Mouse (Mus musculus) ES-Bruce4 (cell line): ENCODE data around the gene Gon4l. TPM values are rescaled to one million over a fixed set of nuclear protein-coding genes. Genes with fewer than 3 reads are reported as not detected.

ENCODE experiments used
- H3K27ac ChIP-seq: 2 replicates; pipeline ENCODE4 v1.5.1; 2012; ENCODE audit warnings: low read length, inconsistent platforms; ENCODE audit not compliant: insufficient read depth
- H3K27me3 ChIP-seq: 2 replicates; pipeline ENCODE4 v1.6.1; 2012; ENCODE audit warnings: mild to moderate bottlenecking, low read length, inconsistent platforms; ENCODE audit not compliant: control insufficient read depth, poor library complexity, insufficient read depth, severe bottlenecking
- H3K36me3 ChIP-seq: 2 replicates; pipeline ENCODE4 v1.6.1; 2012; ENCODE audit warnings: inconsistent platforms, mild to moderate bottlenecking, low read length, moderate library complexity; ENCODE audit not compliant: control insufficient read depth, poor library complexity, insufficient read depth, severe bottlenecking
- H3K4me1 ChIP-seq: one replicate; pipeline ENCODE4 v1.8.1; 2011; ENCODE audit warnings: low read length; ENCODE audit not compliant: control insufficient read depth, insufficient read depth
- H3K4me3 ChIP-seq: 2 replicates; pipeline ENCODE4 v1.5.1; 2011; ENCODE audit warnings: low read depth, mild to moderate bottlenecking, low read length
- H3K9ac ChIP-seq: 2 replicates; pipeline ENCODE4 v1.6.1; 2012; ENCODE audit warnings: low read depth, mild to moderate bottlenecking, inconsistent platforms; ENCODE audit not compliant: poor library complexity, severe bottlenecking
- H3K9me3 ChIP-seq: replicated peaks from 2 replicates; pipeline ENCODE4 v1.6.1; 2012; ENCODE audit warnings: mild to moderate bottlenecking, low read length, inconsistent platforms; ENCODE audit not compliant: control insufficient read depth, poor library complexity, insufficient read depth, severe bottlenecking
- CTCF ChIP-seq: IDR thresholded peaks from one replicate; pipeline ENCODE4 v1.8.1; 2011; ENCODE audit warnings: low read depth, low read length
- EP300 ChIP-seq: IDR thresholded peaks from 2 replicates; pipeline ENCODE4 v1.6.1; 2011; ENCODE audit warnings: low read depth, low read length; ENCODE audit not compliant: insufficient read depth
- POLR2A ChIP-seq: IDR thresholded peaks from one replicate; pipeline ENCODE4 v1.8.1; 2011; ENCODE audit warnings: low read length; ENCODE audit not compliant: insufficient read depth
- polyA plus RNA-seq: library from polyadenylated mRNA; stranded (reverse); fragments of >200 nt; gene quantifications from 2 replicates; pipeline ENCODE4 v1.2.4, GENCODE M21; 2011; ENCODE audit warnings: low read depth; ENCODE audit not compliant: missing spikeins, insufficient read depth, insufficient read length

The Gon4l gene
- polyA plus RNA-seq, 1 experiment = 60.1 TPM

- H3K4me1 ChIP-seq = peaks cover 1% of the 10 kb centered on the region
- no peaks in the 10 kb centered on the region for H3K9me3 ChIP-seq
- H3K4me3 ChIP-seq = peak overlapping the region; percentile 99
- peak; percentile 81 for TF ChIP-seq POLR2A
- TF ChIP-seq EP300 = no peak
- peak overlapping the region; percentile 37 for H3K27ac ChIP-seq
- no peaks in the 10 kb centered on the region for H3K27me3 ChIP-seq
- peak overlapping the region; percentile 86 for H3K9ac ChIP-seq
- no peaks in the 10 kb centered on the region for H3K36me3 ChIP-seq
These were observed 115.0 kb downstream of the Gon4l start for GRCm38 (mm10) chr3:88949786-88950575.

GRCm38 (mm10) chr3:88950576-88951326 lies 115.7 kb downstream of the Gon4l start, which contains the start of the genes Ash1l and Dap3:
Gene Ash1l (plus strand): TSS chr3:88950622.
Gene Dap3 (minus strand): TSS chr3:88951181.
- Histone ChIP-seq H3K9ac (peak within 1 kb of the TSS; percentile 86), H3K27me3 (no peaks in the 10 kb centered on the region), H3K4me1 (peaks cover 1% of the 10 kb centered on the region), H3K4me3 (peak within 1 kb of the TSS; percentile 99), H3K36me3 (no peaks in the 10 kb centered on the region), H3K9me3 (no peaks in the 10 kb centered on the region), H3K27ac (peak within 1 kb of the TSS; percentile 80)
- TF ChIP-seq CTCF (no peak), POLR2A (no peak), EP300 (no peak)

GRCm38 (mm10) chr3:88951327-88951800 lies 116.3 kb downstream of the Gon4l start:
- Histone ChIP-seq H3K27me3 (no peaks in the 10 kb centered on the region), H3K4me1 (peaks cover 1% of the 10 kb centered on the region)

DNA sequence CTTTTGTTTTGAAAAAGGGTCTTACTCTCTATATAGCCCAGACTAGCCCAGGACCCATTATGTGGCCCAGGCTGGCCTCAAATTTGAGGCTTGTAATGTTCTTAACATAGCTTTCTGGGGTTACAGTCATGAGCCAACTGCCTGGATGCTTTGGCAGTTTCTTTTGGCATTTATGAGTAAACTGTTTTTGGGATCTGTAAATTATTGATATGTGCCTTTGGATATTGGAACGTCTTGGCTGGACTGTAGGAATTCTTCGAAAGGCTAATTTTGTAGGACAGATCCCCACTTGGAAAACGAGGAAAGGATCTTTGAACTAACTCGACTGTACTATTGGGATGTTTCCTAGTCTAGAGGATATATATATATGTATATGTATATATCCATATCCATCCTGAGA lies 118.2 kb downstream of the Gon4l start:
- TF ChIP-seq EP300 (no peak), CTCF (no peak), POLR2A (no peak)
- Histone ChIP-seq H3K9me3 (no peaks in the 10 kb centered on the region), H3K27ac (no peak overlapping the region), H3K27me3 (no peaks in the 10 kb centered on the region), H3K9ac (no peak overlapping the region), H3K4me3 (no peak overlapping the region), H3K4me1 (peaks cover 1% of the 10 kb centered on the region), H3K36me3 (no peaks in the 10 kb centered on the region)

More at GRCm38 (mm10) chr3:88951327-88951800, 116.3 kb downstream of the Gon4l start:
- Histone ChIP-seq H3K9me3 (no peaks in the 10 kb centered on the region), H3K4me3 (peak overlapping the region; percentile 79), H3K36me3 (no peaks in the 10 kb centered on the region), H3K9ac (peak overlapping the region; percentile 86), H3K27ac (peak overlapping the region; percentile 80; the same call in 1 of the 2 replicates)
- TF ChIP-seq POLR2A (no peak), CTCF (no peak), EP300 (no peak)

- TF ChIP-seq CTCF (no peak), EP300 (no peak), POLR2A (no peak)
- H3K9me3 ChIP-seq = no peaks in the 10 kb centered on the region
- H3K36me3 ChIP-seq = no peaks in the 10 kb centered on the region
- no peak overlapping the region for H3K4me3 ChIP-seq
- no peak overlapping the region for H3K27ac ChIP-seq
- H3K27me3 ChIP-seq = no peaks in the 10 kb centered on the region
- H3K9ac ChIP-seq = no peak overlapping the region
- peaks cover 1% of the 10 kb centered on the region for H3K4me1 ChIP-seq
These were observed 118.7 kb downstream of the Gon4l start for GRCm38 (mm10) chr3:88953736-88954135.

Other genes starting within 250 kb of the Gon4l start
- gene Arhgef2, start 229.3 kb upstream of the Gon4l start, polyA plus RNA-seq = 71.2 and 74.9 TPM in 2 replicates
- not detected in 2 replicates for gene Rxfp4, start 182.1 kb upstream of the Gon4l start, polyA plus RNA-seq
- 72.7 and 78.1 TPM in 2 replicates for gene Khdc4, start 149.4 kb upstream of the Gon4l start, polyA plus RNA-seq
- gene Rit1, start 118.4 kb upstream of the Gon4l start, polyA plus RNA-seq = 10.1 and 10.4 TPM in 2 replicates
- 9.0 and 9.5 TPM in 2 replicates for gene Syt11, start 60.1 kb upstream of the Gon4l start, polyA plus RNA-seq
- gene Msto1, start 78.8 kb downstream of the Gon4l start, polyA plus RNA-seq = 46.4 and 50.8 TPM in 2 replicates
- gene Ash1l, start 115.4 kb downstream of the Gon4l start, polyA plus RNA-seq = 20.8 and 22.4 TPM in 2 replicates
- 175 and 180 TPM in 2 replicates for gene Dap3, start 116.0 kb downstream of the Gon4l start, polyA plus RNA-seq